Mouse (Mus musculus) heart, adult 9 months (tissue): ENCODE data around the gene Ihh.

Source experiments
- DNase-seq, 2 experiments: peaks; one replicate each; pipeline ENCODE4 v3.0.0; 2022; ENCODE audit warnings: low spot score in 2 of 2

Ihh gene

GRCm38 (mm10) chr1:74947986-74948670, 3.3 kb downstream of the Ihh start:
- peak; percentile 17 to 41 for DNase-seq

DNA sequence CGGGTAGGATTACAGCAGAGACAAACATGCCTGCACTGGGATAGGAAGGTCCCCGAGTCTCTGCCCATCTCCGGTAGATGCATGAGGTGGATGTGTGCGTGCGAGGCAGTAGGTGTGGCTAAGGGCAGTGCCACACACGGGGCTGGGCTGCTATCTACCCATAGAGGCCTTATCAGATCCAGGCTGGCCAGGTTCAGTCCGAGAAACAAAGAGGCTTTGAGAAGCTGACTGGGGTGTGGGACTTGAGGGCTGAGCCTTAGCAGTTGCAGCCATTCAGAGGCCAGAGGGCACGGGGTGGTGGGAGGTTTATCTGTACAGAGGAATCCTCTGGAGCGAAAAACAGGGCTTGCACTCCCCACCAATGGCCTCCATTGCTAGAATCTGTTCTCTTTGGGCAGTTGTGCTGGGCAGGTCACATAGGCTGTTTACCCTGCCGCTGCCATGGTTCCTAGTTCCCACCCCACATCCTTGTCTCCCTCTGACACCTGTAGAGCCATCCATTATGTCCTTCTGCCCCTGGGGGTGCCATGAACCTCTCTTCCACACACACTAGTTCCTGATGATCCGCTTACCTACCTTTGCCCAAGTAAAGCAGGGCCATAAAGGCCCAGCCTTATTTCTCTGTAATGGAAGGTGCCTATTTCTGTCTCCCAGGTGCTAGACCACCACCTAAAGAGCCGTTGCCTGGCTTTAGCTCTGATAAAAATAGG, 9.7 kb downstream of the Ihh start:
- DNase-seq = no peak

- DNase-seq = no peak
These were observed 11.7 kb downstream of the Ihh start for GRCm38 (mm10) chr1:74939762-74940161.

DNA sequence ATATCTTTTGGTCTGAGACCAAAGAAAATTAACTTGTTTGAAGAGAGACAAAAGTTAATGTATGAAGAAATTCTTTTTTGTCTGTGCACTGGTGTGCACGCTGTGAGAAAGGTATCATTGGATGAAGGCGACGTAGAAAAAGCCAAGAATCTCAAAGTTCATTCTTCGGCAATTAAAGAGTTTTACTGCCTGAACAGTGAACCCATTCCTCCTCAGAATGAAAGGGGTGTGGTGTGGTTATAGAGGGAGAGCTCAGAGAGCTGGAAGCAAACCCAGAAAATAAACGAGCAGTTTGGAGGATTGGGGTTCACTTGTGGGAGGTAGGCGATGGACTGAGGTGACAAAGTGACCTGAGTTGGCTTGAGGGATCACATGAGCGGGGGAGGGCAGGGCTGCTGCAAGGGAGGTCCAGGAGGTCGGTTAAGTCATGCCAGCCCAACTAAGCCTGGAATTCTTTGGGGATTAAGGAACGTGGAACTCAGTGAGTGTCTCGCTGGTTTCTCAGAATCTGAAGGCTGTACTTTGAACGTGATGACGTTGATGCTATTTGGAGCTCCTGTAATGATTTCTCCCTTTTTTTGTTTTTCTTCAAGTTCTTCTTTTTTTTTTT, 15.1 kb downstream of the Ihh start:
- DNase-seq = no peak

DNA sequence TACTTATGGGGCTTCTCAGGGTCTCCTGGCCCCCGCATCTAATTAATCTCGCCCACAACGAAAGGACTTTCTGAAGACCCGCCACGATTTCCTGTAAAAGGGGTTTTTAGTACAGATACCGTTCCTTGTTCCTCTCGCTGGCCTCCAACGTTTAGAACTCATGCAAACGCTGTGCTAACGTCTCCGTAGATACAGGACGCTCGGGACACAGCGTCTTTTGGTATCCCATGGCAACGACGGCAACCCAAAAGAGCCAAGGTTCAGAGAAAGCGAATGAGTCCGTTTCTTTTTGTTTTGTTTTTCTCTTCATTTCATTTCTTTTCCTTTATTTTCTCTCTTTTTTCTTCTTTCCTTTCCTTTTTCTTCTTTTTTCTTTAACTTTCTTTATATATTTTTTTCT, 16.1 kb downstream of the Ihh start, which contains the start of gene Cfap65:
Gene Cfap65 (minus strand): TSS at position 198 of the 400 bp plus-strand sequence.
- no peak for DNase-seq

- no peak for DNase-seq
These were observed 23.7 kb downstream of the Ihh start for GRCm38 (mm10) chr1:74927621-74928296.

- DNase-seq = peak in 1 of 2 experiments; percentile 33
These were observed 24.8 kb downstream of the Ihh start for GRCm38 (mm10) chr1:74926721-74927120.

DNA sequence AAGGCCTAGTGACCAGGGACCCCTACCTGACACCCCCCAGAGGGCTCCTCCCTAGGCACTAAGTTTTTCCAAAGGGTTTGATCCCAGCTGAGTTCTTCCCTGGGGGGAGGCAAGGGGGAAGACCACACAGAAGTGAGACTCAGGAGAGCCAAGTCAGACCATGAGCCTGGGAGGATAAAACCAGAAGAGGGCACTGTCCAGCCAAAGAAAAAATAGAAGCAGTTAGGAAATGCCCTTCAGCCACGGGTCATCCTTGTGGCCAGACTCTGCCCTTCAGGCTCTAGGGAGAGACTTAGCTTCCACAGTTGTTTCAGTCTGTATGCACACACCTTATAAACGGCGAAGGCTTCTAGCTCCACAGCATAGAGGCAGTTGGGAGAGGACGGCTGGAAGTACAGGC, 27.0 kb downstream of the Ihh start:
- no peak for DNase-seq

DNA sequence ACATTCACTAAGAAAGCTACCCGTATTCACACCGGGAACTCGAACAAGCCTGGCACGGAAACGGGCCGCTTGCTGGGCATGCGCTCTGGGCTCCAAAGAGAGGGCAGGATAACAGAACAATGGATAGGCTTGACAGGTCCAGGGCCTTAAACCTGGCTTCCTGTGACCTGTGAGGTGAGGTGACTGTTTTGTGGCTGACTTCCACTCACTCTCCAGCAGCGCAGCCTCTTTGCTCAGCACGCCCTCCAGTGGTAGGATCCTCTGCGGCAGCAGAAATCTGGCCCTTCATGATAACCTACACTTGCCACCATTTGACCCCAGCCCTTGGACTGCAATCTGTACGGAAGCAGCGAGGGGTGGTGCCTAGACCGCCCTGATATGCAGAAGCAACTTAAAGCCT, 35.8 kb downstream of the Ihh start:
- no peak for DNase-seq

GRCm38 (mm10) chr1:74902191-74902590, 49.3 kb downstream of the Ihh start:
- no peak for DNase-seq

DNA sequence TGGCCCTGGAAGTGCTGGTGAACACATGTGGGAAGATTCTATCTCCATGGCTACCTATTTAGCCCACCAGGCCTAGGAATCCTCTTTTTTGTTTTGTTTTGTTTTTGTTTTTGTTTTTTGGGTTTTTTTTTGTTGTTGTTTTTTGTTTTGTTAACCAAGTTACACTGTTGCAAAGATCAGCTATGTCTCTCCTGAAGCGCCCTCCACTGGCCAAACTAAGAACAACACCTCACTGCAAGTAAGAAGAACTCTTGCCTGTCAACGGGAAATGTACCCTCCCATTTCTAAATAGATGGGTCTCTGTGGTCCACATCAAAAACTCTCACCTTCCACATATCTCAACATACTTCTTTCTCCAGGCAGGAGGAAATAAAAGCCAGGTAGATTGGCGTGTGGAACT, 49.8 kb downstream of the Ihh start:
- DNase-seq = no peak

DNA sequence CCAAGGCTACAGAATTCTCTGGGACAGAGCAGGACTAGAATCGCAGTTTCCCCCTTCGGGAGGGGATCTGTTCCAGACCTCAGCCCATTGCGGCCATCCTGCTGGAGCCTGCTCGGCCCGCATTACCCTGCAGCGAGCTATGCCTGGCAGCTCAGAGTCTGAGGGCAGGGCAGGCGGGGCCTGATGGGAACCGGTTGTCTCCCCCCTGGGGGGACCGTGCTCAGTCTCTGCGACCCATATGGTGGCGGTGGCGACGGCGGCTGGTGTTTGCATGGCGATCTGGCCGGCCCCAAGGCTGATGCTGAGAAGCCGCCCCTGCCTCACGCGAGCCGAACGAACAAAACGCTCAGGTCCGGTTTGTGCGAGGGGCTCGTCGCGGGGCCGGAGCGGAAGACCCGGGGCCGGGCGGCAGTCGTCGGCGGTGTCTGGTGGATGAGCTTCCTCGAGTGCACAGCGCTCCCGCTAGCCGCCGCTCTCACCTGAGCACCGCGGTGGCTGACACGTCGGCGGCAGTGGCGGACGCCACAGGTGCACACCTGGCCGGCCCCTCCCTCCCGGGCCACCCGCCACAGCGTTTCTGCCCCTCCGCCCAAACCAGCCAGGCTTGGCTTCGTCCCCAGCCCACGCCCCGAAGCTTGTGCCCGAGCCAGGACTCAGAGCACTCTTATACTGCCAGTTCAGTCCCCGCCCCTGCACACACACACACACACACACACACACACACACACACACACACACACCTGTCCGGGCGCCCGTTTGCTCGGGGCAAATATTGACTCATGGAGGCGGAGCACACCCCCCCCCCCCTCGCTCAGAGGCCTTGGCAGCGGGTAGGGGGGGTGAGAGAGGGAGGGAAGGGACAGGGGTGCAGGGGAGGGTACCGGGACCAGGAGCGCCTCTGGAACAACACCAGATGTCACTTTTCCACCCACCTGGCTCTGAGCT, 50.9 kb downstream of the Ihh start:
- DNase-seq = no peak

GRCm38 (mm10) chr1:74898656-74899431, 52.6 kb downstream of the Ihh start:
- no peak for DNase-seq

- no peak for DNase-seq
These were observed 53.5 kb downstream of the Ihh start for GRCm38 (mm10) chr1:74897976-74898375.
